8 mouse cellular contexts compared by ENCODE assay signal in the genomic region with DNA sequence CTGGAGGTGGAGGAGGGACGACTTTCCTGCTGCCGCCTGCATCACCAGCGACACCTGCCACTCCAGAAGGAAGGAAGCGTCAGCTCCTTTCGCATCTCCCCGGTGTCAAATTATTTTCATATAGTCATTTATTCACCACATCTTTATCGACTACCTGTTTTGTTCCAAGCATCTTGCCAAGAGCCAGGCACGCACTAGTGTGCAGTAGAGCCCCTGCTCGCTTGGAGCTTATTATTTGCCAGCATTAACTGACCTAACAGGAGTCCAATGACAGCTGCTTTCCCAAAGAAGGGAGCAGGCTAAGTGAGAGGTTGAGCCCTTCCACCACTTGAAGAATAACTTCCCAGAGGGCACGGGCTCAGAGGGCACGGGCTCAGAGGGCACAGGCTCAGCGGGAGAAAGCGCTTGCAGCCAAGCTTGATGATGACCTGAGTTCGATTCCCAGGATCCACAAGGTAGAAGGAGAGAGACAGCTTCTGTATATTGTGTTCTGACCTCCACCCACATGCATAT. TPM values are rescaled to one million over a fixed set of nuclear protein-coding genes. Genes with fewer than 3 reads are reported as not detected.
DNase-seq lines count a peak whose midpoint lies in the region; ATAC-seq and TF ChIP-seq lines count a peak whose summit lies in the region.

A gene (minus strand): TSS at position 337 of the 513 bp plus-strand sequence.

- no peak within 1 kb of the TSS for H3K27ac ChIP-seq in MEL (ENCODE audit: control insufficient read depth, low read depth, low read length)
- peak within 1 kb of the TSS; percentile 86 for H3K27ac ChIP-seq in hindbrain, embryonic 11.5 days (ENCODE audit: low read depth, low read length)
- H3K27ac ChIP-seq in midbrain, embryonic 16.5 days (ENCODE audit: low read length) = peak within 1 kb of the TSS; percentile 92

- H3K4me3 ChIP-seq in MEL (ENCODE audit: control insufficient read depth in 1 of 2, insufficient read depth in 1 of 2, low read depth in 2 of 2, low read length in 2 of 2) = peak within 1 kb of the TSS; percentile 80 to 95
- H3K4me3 ChIP-seq in erythroblast, embryonic 14.5 days (replicated peaks) = peak within 1 kb of the TSS; percentile 61
- H3K4me3 ChIP-seq in hindbrain, embryonic 11.5 days (ENCODE audit: low read depth, low read length) = peak within 1 kb of the TSS; percentile 64
- peak within 1 kb of the TSS; percentile 94 for H3K4me3 ChIP-seq in midbrain, embryonic 16.5 days (ENCODE audit: low read depth, low read length)

- peak within 1 kb of the TSS; percentile 74 for H3K9ac ChIP-seq in MEL (ENCODE audit: control insufficient read depth, low read depth, low read length, poor library complexity, severe bottlenecking)
- H3K9ac ChIP-seq in hindbrain, embryonic 11.5 days (ENCODE audit: low read depth, low read length) = peak within 1 kb of the TSS; percentile 90
- peak within 1 kb of the TSS; percentile 97 for H3K9ac ChIP-seq in midbrain, embryonic 16.5 days (ENCODE audit: low read depth, low read length)

- peak within 1 kb of the TSS; percentile 81 for H3K4me2 ChIP-seq in hindbrain, embryonic 11.5 days (replicated peaks; ENCODE audit: low read depth, low read length)
- peak within 1 kb of the TSS; percentile 84 for H3K4me2 ChIP-seq in midbrain, embryonic 16.5 days (ENCODE audit: low read length)

- no peak for DNase-seq in MEL (ENCODE audit: low read depth, low spot score)
- DNase-seq in hindbrain, embryonic 11.5 days (ENCODE audit: low spot score) = no peak
- peak in 1 of 2 experiments; percentile 56 for DNase-seq in left cerebral cortex, adult 8-10 months (ENCODE audit: low spot score in 2 of 2)
- DNase-seq in frontal cortex, postnatal 25 days (ENCODE audit: low spot score in 2 of 2) = no peak
- no peak for DNase-seq in spleen, postnatal 14 days (ENCODE audit: low spot score in 2 of 2)

- peaks cover 0 to 10% of the 10 kb centered on the region in 2 experiments; a peak in 2 of 4 replicates for H3K36me3 ChIP-seq in MEL (ENCODE audit: control insufficient read depth in 1 of 2, insufficient read depth in 2 of 2, low read length in 2 of 2)
- H3K36me3 ChIP-seq in erythroblast, embryonic 14.5 days (ENCODE audit: control insufficient read depth) = no peaks in the 10 kb centered on the region
- no peaks in the 10 kb centered on the region for H3K36me3 ChIP-seq in hindbrain, embryonic 11.5 days (ENCODE audit: control insufficient read depth, insufficient read depth, low read length)
- no peaks in the 10 kb centered on the region for H3K36me3 ChIP-seq in midbrain, embryonic 16.5 days (ENCODE audit: control insufficient read depth, insufficient read depth, low read length)

- ATAC-seq in CD4-positive, CD25-positive, alpha-beta regulatory T cell, adult 4 months = no peak
- ATAC-seq in hindbrain, embryonic 11.5 days (ENCODE audit: low FRiP score) = peak; percentile 23
- ATAC-seq in midbrain, embryonic 16.5 days = peak; percentile 61

- no peak for TF ChIP-seq RAD21 in MEL (IDR thresholded peaks at IDR 0.05; ENCODE audit: low read depth, low read length)

- peaks cover 2% of the 10 kb centered on the region; the same call in 1 of the 2 replicates for H3K79me2 ChIP-seq in MEL (ENCODE audit: control insufficient read depth, insufficient read depth, low read length, poor library complexity)

- H3K27me3 ChIP-seq in MEL (ENCODE audit: control insufficient read depth in 1 of 2, insufficient read depth in 2 of 2, low read length in 2 of 2) = peaks cover 0 to 2% of the 10 kb centered on the region in 2 experiments; a peak in 1 of 4 replicates
- H3K27me3 ChIP-seq in erythroblast, embryonic 14.5 days (ENCODE audit: control insufficient read depth) = peaks cover 49% of the 10 kb centered on the region
- no peaks in the 10 kb centered on the region for H3K27me3 ChIP-seq in hindbrain, embryonic 11.5 days (ENCODE audit: control insufficient read depth, insufficient read depth, low read length)
- no peaks in the 10 kb centered on the region for H3K27me3 ChIP-seq in midbrain, embryonic 16.5 days (ENCODE audit: control insufficient read depth, insufficient read depth, low read depth, low read length)

- 7% methylated on average over 14 of the region's 14 CpGs for WGBS in hindbrain, embryonic 11.5 days
- WGBS in midbrain, embryonic 16.5 days = 2% methylated on average over 14 of the region's 14 CpGs

- TF ChIP-seq EP300 in MEL (IDR thresholded peaks at IDR 0.05; ENCODE audit: low read depth in 1 of 2, low read length in 2 of 2) = no peak

- no peak for TF ChIP-seq CTCF in MEL (IDR thresholded peaks at IDR 0.05 in 2 of 3, conservative IDR thresholded peaks at IDR 0.05 in 1 of 3; ENCODE audit: control insufficient read depth in 1 of 3, insufficient read depth in 1 of 3, low read depth in 2 of 3, low read length in 3 of 3, poor library complexity in 1 of 3, severe bottlenecking in 1 of 3)

- H3K9me3 ChIP-seq in MEL (replicated peaks; ENCODE audit: insufficient read depth, low read length) = no peaks in the 10 kb centered on the region
- no peaks in the 10 kb centered on the region for H3K9me3 ChIP-seq in erythroblast, embryonic 14.5 days (ENCODE audit: control insufficient read depth, low read length)
- H3K9me3 ChIP-seq in hindbrain, embryonic 11.5 days (ENCODE audit: control insufficient read depth, low read length) = no peaks in the 10 kb centered on the region
- no peaks in the 10 kb centered on the region for H3K9me3 ChIP-seq in midbrain, embryonic 16.5 days (replicated peaks; ENCODE audit: control insufficient read depth, low read length, poor library complexity, severe bottlenecking)

- no peak for TF ChIP-seq POLR2A in MEL (IDR thresholded peaks at IDR 0.05; ENCODE audit: control insufficient read depth in 1 of 2, insufficient read depth in 1 of 2, low read depth in 1 of 2, low read length in 2 of 2, poor library complexity in 1 of 2)

- H3K4me1 ChIP-seq in MEL (ENCODE audit: control insufficient read depth in 1 of 2, insufficient read depth in 2 of 2, low read length in 2 of 2) = peaks cover 0 to 22% of the 10 kb centered on the region in 2 experiments; a peak in 3 of 4 replicates
- peaks cover 19% of the 10 kb centered on the region for H3K4me1 ChIP-seq in erythroblast, embryonic 14.5 days (ENCODE audit: control insufficient read depth)
- H3K4me1 ChIP-seq in hindbrain, embryonic 11.5 days (replicated peaks; ENCODE audit: control insufficient read depth, insufficient read depth, low read length) = peaks cover 2% of the 10 kb centered on the region; the same call in 1 of the 2 replicates
- H3K4me1 ChIP-seq in midbrain, embryonic 16.5 days (ENCODE audit: control insufficient read depth, insufficient read depth, low read length) = peaks cover 29% of the 10 kb centered on the region

TF ChIP-seq in MEL, 35 proteins besides CTCF, POLR2A, EP300 and RAD21:
- TF ChIP-seq UBTF (IDR thresholded peaks at IDR 0.05; ENCODE audit: borderline replicate concordance, insufficient read depth, low read depth, low read length) = no peak
- 0 out of 2 replicates have a peak, but pooled peaks have one; percentile 10 for TF ChIP-seq ETS1 (IDR thresholded peaks at IDR 0.05; ENCODE audit: low read depth, low read length)

RNA-seq across cellular contexts. Expression of the gene that starts here (rescaled TPM):
- polyA plus RNA-seq in CD4-positive, CD25-positive, alpha-beta regulatory T cell, adult 4 months (2017; shearing (Covaris generic)) = 10 to 100 TPM; 62.3 to 90.1 TPM
- total RNA-seq in MEL (2012; rRNA removed) = 9.9 and 13.7 TPM in 2 replicates
- 10 to 100 TPM; 18.9 to 31.8 TPM for polyA plus RNA-seq in MEL (2012; ENCODE audit: insufficient read depth in 1 of 2, insufficient read length in 2 of 2, low read depth in 1 of 2, low replicate concordance in 2 of 2, missing spikeins in 1 of 2)
- 0.01 and 0.04 TPM in 2 replicates for polyA plus RNA-seq in erythroblast, embryonic 14.5 days (2012)
- 56.7 and 60.0 TPM in 2 replicates for polyA plus RNA-seq in hindbrain, embryonic 11.5 days (2014; fragmentation: Nextera tagmentation; extraction: Ambion mirVana)
- 100 to 1,000 TPM; 534 to 625 (median 593) TPM for total RNA-seq in left cerebral cortex, adult 8-10 months (2022)
- 98.9 and 103 TPM in 2 replicates for polyA plus RNA-seq in midbrain, embryonic 16.5 days (2015; fragmentation: Nextera tagmentation; extraction: Ambion mirVana)

Comparison
In these comparisons a context has a peak if more than half of its experiments do, and no peak if none do; other contexts are left out.
1. RNA of the gene that starts here (total RNA-seq): 534 to 625 TPM in left cerebral cortex, adult 8-10 months; 9.9 to 13.7 TPM in MEL; every median in the first group is over 10 times any median in the second.
2. RNA of the gene that starts here (polyA plus RNA-seq): 98.9 to 103 TPM in midbrain, embryonic 16.5 days, 62.3 to 90.1 TPM in CD4-positive, CD25-positive, alpha-beta regulatory T cell, adult 4 months, 56.7 to 60.0 TPM in hindbrain, embryonic 11.5 days and 18.9 to 31.8 TPM in MEL; 0.01 to 0.04 TPM in erythroblast, embryonic 14.5 days; every median in the first group is over 10 times any median in the second.
3. Peak in every context shown above with its lines, with median percentiles within 50 percentile points of each other: H3K4me3 ChIP-seq and H3K9ac ChIP-seq.